Mouse (Mus musculus) embryonic facial prominence, embryonic 10.5 days (tissue): ENCODE measurements around the gene Gfm2. TPM values are rescaled to one million over a fixed set of nuclear protein-coding genes. Genes with fewer than 3 reads are reported as not detected.

Experiments
- DNase-seq: peaks from one replicate; pipeline ENCODE4 v3.0.0-alpha.2; 2017; ENCODE audit warnings: low spot score
- H3K27ac ChIP-seq: fragments of 300-500 bp; sonication (generic); replicated peaks from 2 replicates; pipeline ENCODE4 v1.5.1; 2016; ENCODE audit warnings: mild to moderate bottlenecking
- H3K27me3 ChIP-seq: fragments of 300-500 bp; sonication (generic); replicated peaks from 2 replicates; pipeline ENCODE4 v1.6.1; 2016; ENCODE audit warnings: low read depth, mild to moderate bottlenecking; ENCODE audit not compliant: poor library complexity, severe bottlenecking
- H3K36me3 ChIP-seq: fragments of 300-500 bp; sonication (generic); replicated peaks from 2 replicates; pipeline ENCODE4 v1.6.1; 2016; ENCODE audit warnings: mild to moderate bottlenecking, moderate library complexity
- H3K4me1 ChIP-seq: fragments of 300-500 bp; sonication (generic); 2 replicates; pipeline ENCODE4 v1.6.1; 2016
- H3K4me3 ChIP-seq: fragments of 300-500 bp; sonication (generic); 2 replicates; pipeline ENCODE4 v1.5.1; 2016; ENCODE audit warnings: mild to moderate bottlenecking, moderate library complexity
- H3K9me3 ChIP-seq: fragments of 300-500 bp; sonication (generic); 2 replicates; pipeline ENCODE4 v1.6.1; 2016; ENCODE audit warnings: mild to moderate bottlenecking
- WGBS: fragments of 180-500 bp; shearing (Covaris S2); methylation state at CpG from one replicate; pipeline ENCODE4 v1.1.7; 2016; 5-methylcytosine and 5-hydroxymethylcytosine counted together
- polyA plus RNA-seq: library from polyadenylated mRNA; unstranded; fragments of >200 nt; fragmentation: Nextera tagmentation; extraction: Ambion mirVana; gene quantifications from 2 replicates; pipeline ENCODE4 v1.2.1, GENCODE M21; 2016

Gfm2 gene
- polyA plus RNA-seq, 1 experiment from 2014 or later, result 40.9 TPM

GRCm38 (mm10) chr13:97214583-97215268 lies 77.0 kb downstream of the Gfm2 start:
- Histone ChIP-seq H3K9me3 (peaks cover 5% of the 10 kb centered on the region; the same call in 1 of the 2 replicates), H3K27ac (peak overlapping the region; percentile 72), H3K36me3 (no peaks in the 10 kb centered on the region), H3K4me3 (no peak overlapping the region), H3K4me1 (peaks cover 36% of the 10 kb centered on the region), H3K27me3 (0 out of 2 replicates have a peak, but pooled peaks cover 4% of the 10 kb centered on the region)
- 62% methylated on average over 3 of the region's 3 CpGs for WGBS
- no peak for DNase-seq

- Histone ChIP-seq H3K27me3 (0 out of 2 replicates have a peak, but pooled peaks cover 4% of the 10 kb centered on the region), H3K27ac (no peak overlapping the region), H3K9me3 (no peaks in the 10 kb centered on the region), H3K36me3 (no peaks in the 10 kb centered on the region), H3K4me3 (no peak overlapping the region), H3K4me1 (peaks cover 36% of the 10 kb centered on the region)
- WGBS, result 21% methylated on average over 4 of the region's 4 CpGs
- peak; percentile 42 for DNase-seq
These were observed 77.8 kb downstream of the Gfm2 start for GRCm38 (mm10) chr13:97215563-97215962.

GRCm38 (mm10) chr13:97216196-97216595 lies 78.5 kb downstream of the Gfm2 start:
- Histone ChIP-seq H3K4me1 (peaks cover 36% of the 10 kb centered on the region), H3K4me3 (no peak overlapping the region), H3K9me3 (no peaks in the 10 kb centered on the region), H3K27ac (no peak overlapping the region), H3K36me3 (no peaks in the 10 kb centered on the region), H3K27me3 (0 out of 2 replicates have a peak, but pooled peaks cover 4% of the 10 kb centered on the region)
- no peak for DNase-seq
- WGBS, result 80% methylated on average over 5 of the region's 5 CpGs

GRCm38 (mm10) chr13:97220022-97220421 lies 82.3 kb downstream of the Gfm2 start:
- no peak overlapping the region for H3K27ac ChIP-seq

GRCm38 (mm10) chr13:97223856-97224255 lies 86.1 kb downstream of the Gfm2 start:
- H3K27ac ChIP-seq, result no peak overlapping the region
- 89% methylated on average over 8 of the region's 8 CpGs for WGBS

More at GRCm38 (mm10) chr13:97220022-97220421, 82.3 kb downstream of the Gfm2 start:
- no peaks in the 10 kb centered on the region for H3K27me3 ChIP-seq
- H3K36me3 ChIP-seq, result no peaks in the 10 kb centered on the region
- DNase-seq, result no peak
- peaks cover 25% of the 10 kb centered on the region for H3K4me1 ChIP-seq
- H3K9me3 ChIP-seq, result no peaks in the 10 kb centered on the region
- WGBS, result 87% methylated on average over 3 of the region's 3 CpGs
- H3K4me3 ChIP-seq, result no peak overlapping the region

GRCm38 (mm10) chr13:97224341-97224982 lies 86.7 kb downstream of the Gfm2 start:
- no peak for DNase-seq
- Histone ChIP-seq H3K4me1 (peaks cover 16% of the 10 kb centered on the region), H3K36me3 (no peaks in the 10 kb centered on the region), H3K4me3 (no peak overlapping the region), H3K9me3 (peaks cover 9% of the 10 kb centered on the region; the same call in 1 of the 2 replicates), H3K27me3 (no peaks in the 10 kb centered on the region), H3K27ac (no peak overlapping the region)
- WGBS, result 78% methylated on average over 10 of the region's 10 CpGs

More at GRCm38 (mm10) chr13:97223856-97224255, 86.1 kb downstream of the Gfm2 start:
- H3K9me3 ChIP-seq, result peaks cover 9% of the 10 kb centered on the region; the same call in 1 of the 2 replicates
- H3K27me3 ChIP-seq, result no peaks in the 10 kb centered on the region
- no peak overlapping the region for H3K4me3 ChIP-seq
- H3K4me1 ChIP-seq, result peaks cover 16% of the 10 kb centered on the region
- DNase-seq, result no peak
- H3K36me3 ChIP-seq, result no peaks in the 10 kb centered on the region

- Histone ChIP-seq H3K4me1 (peaks cover 16% of the 10 kb centered on the region), H3K4me3 (no peak overlapping the region), H3K27ac (no peak overlapping the region), H3K9me3 (peaks cover 9% of the 10 kb centered on the region; the same call in 1 of the 2 replicates), H3K27me3 (no peaks in the 10 kb centered on the region), H3K36me3 (no peaks in the 10 kb centered on the region)
- no peak for DNase-seq
- WGBS, result 75% methylated on average over 17 of the region's 17 CpGs
These were observed 87.4 kb downstream of the Gfm2 start for GRCm38 (mm10) chr13:97225130-97225529.

- peaks cover 9% of the 10 kb centered on the region; the same call in 1 of the 2 replicates for H3K9me3 ChIP-seq
- no peaks in the 10 kb centered on the region for H3K27me3 ChIP-seq
- peaks cover 16% of the 10 kb centered on the region for H3K4me1 ChIP-seq
- no peaks in the 10 kb centered on the region for H3K36me3 ChIP-seq
- H3K4me3 ChIP-seq, result no peak overlapping the region
- 86% methylated on average over 3 of the region's 3 CpGs for WGBS
- DNase-seq, result no peak
- no peak overlapping the region for H3K27ac ChIP-seq
These were observed 90.1 kb downstream of the Gfm2 start for GRCm38 (mm10) chr13:97227795-97228194.

GRCm38 (mm10) chr13:97230101-97230500 lies 92.4 kb downstream of the Gfm2 start:
- no peak for DNase-seq
- H3K4me1 ChIP-seq, result peaks cover 11% of the 10 kb centered on the region

More at GRCm38 (mm10) chr13:97230101-97230500, 92.4 kb downstream of the Gfm2 start:
- Histone ChIP-seq H3K27me3 (no peaks in the 10 kb centered on the region), H3K36me3 (no peaks in the 10 kb centered on the region), H3K27ac (no peak overlapping the region), H3K9me3 (peaks cover 9% of the 10 kb centered on the region; the same call in 1 of the 2 replicates), H3K4me3 (no peak overlapping the region)
- 80% methylated on average over 3 of the region's 3 CpGs for WGBS

Other genes with a start within 250 kb of the Gfm2 start
- gene Gcnt4, start 213.2 kb upstream of the Gfm2 start, polyA plus RNA-seq, result 0.20 and 0.28 TPM in 2 replicates
- not detected in 2 replicates for gene 1700029F12Rik, start 103.6 kb upstream of the Gfm2 start, polyA plus RNA-seq
- gene Fam169a, start 70.7 kb upstream of the Gfm2 start, polyA plus RNA-seq, result 8.5 and 9.6 TPM in 2 replicates
- gene Gm6169, start 38.7 kb upstream of the Gfm2 start, polyA plus RNA-seq, result 0.66 and 2.0 TPM in 2 replicates
- 64.1 and 66.6 TPM in 2 replicates for gene Nsa2, start within 50 bp of the Gfm2 start, polyA plus RNA-seq
- 14.1 and 18.4 TPM in 2 replicates for gene Hexb, start 60.4 kb downstream of the Gfm2 start, polyA plus RNA-seq
- 5.6 and 6.8 TPM in 2 replicates for gene Enc1, start 103.2 kb downstream of the Gfm2 start, polyA plus RNA-seq